Mouse (Mus musculus) neural tube, embryonic 13.5 days (tissue): ENCODE results near the gene Myrfl. TPM values are rescaled to one million over a fixed set of nuclear protein-coding genes. Genes with fewer than 3 reads are reported as not detected.

Experiments
- ATAC-seq: fragments of 200-750 bp; cut with Nextera tagmentation; 2 replicates; pipeline ENCODE4 v1.8.0; 2017; ENCODE audit warnings: low read depth, mild to moderate bottlenecking, moderate TSS enrichment, moderate library complexity
- H3K27ac ChIP-seq: fragments of 300-500 bp; sonication (generic); replicated peaks from 2 replicates; pipeline ENCODE4 v1.5.1; 2015; ENCODE audit warnings: moderate library complexity, mild to moderate bottlenecking, inconsistent platforms
- H3K27me3 ChIP-seq: fragments of 300-500 bp; sonication (generic); 2 replicates; pipeline ENCODE4 v1.6.1; 2015; ENCODE audit warnings: mild to moderate bottlenecking, inconsistent platforms
- H3K36me3 ChIP-seq: fragments of 300-500 bp; sonication (generic); 2 replicates; pipeline ENCODE4 v1.6.1; 2015; ENCODE audit warnings: mild to moderate bottlenecking, inconsistent platforms
- H3K4me1 ChIP-seq: fragments of 300-500 bp; sonication (generic); replicated peaks from 2 replicates; pipeline ENCODE4 v1.6.1; 2015; ENCODE audit warnings: inconsistent platforms
- H3K4me2 ChIP-seq: fragments of 300-500 bp; sonication (generic); 2 replicates; pipeline ENCODE4 v1.6.1; 2015; ENCODE audit warnings: inconsistent platforms, mild to moderate bottlenecking, moderate library complexity
- H3K4me3 ChIP-seq: fragments of 300-500 bp; sonication (generic); 2 replicates; pipeline ENCODE4 v1.5.1; 2015; ENCODE audit warnings: mild to moderate bottlenecking, inconsistent platforms
- H3K9ac ChIP-seq: fragments of 300-500 bp; sonication (generic); 2 replicates; pipeline ENCODE4 v1.6.1; 2015; ENCODE audit warnings: moderate library complexity, mild to moderate bottlenecking, inconsistent platforms
- H3K9me3 ChIP-seq: fragments of 300-500 bp; sonication (generic); 2 replicates; pipeline ENCODE4 v1.6.1; 2016; ENCODE audit warnings: inconsistent platforms
- WGBS: fragments of 180-500 bp; shearing (Covaris S2); methylation state at CpG from one replicate; pipeline ENCODE4 v1.1.7; 2015; 5-methylcytosine and 5-hydroxymethylcytosine counted together
- polyA plus RNA-seq: library from polyadenylated mRNA; unstranded; fragments of >200 nt; fragmentation: Nextera tagmentation; extraction: Ambion mirVana; gene quantifications from 2 replicates; pipeline ENCODE4 v1.2.1, GENCODE M21; 2015

Gene Myrfl
- polyA plus RNA-seq, 1 experiment from 2014 or later: 0.27 TPM

- 95% methylated on average over 9 of the region's 9 CpGs for WGBS
- Histone ChIP-seq H3K4me1 (no peaks in the 10 kb centered on the region), H3K9ac (no peak overlapping the region), H3K27ac (no peak overlapping the region), H3K36me3 (peaks cover 71% of the 10 kb centered on the region), H3K9me3 (no peaks in the 10 kb centered on the region), H3K4me2 (no peak overlapping the region), H3K27me3 (no peaks in the 10 kb centered on the region), H3K4me3 (no peak overlapping the region)
- no peak for ATAC-seq
Observed at GRCm38 (mm10) chr10:116906794-116907193, 10.1 kb upstream of the Myrfl start.

- Histone ChIP-seq H3K36me3 (peaks cover 49% of the 10 kb centered on the region), H3K27ac (no peak overlapping the region), H3K9ac (no peak overlapping the region), H3K9me3 (no peaks in the 10 kb centered on the region), H3K4me2 (no peak overlapping the region), H3K4me3 (no peak overlapping the region), H3K27me3 (no peaks in the 10 kb centered on the region), H3K4me1 (no peaks in the 10 kb centered on the region)
- WGBS: 89% methylated on average over 10 of the region's 10 CpGs
- ATAC-seq: no peak
Observed at GRCm38 (mm10) chr10:116904503-116904908, 7.8 kb upstream of the Myrfl start.

- no peak for ATAC-seq
- Histone ChIP-seq H3K4me1 (no peaks in the 10 kb centered on the region), H3K36me3 (no peaks in the 10 kb centered on the region), H3K4me2 (no peak overlapping the region), H3K27me3 (no peaks in the 10 kb centered on the region), H3K9me3 (no peaks in the 10 kb centered on the region), H3K9ac (no peak overlapping the region), H3K27ac (no peak overlapping the region), H3K4me3 (no peak overlapping the region)
- WGBS: 85% methylated on average over 12 of the region's 12 CpGs
Observed at GRCm38 (mm10) chr10:116895108-116895833, 1.4 kb downstream of the Myrfl start.

DNA sequence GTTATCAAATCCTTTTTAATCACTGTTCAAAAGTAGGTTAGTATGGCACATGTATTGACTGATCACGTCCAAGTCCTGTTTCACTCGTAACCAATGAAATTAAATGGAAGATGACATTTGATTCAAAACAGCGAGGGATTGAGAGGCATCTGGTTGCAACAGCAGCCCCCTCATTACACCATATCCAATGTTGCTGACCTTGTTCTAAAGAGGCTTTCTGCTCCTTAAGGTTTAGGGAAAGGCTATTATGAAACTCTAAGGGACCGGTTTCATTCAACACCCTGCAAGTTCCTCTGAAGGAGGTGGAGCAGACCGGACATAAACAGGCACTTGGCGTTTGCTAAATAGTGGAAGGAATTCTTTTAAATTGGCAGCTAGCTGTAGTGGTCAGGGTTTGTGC is 2.2 kb downstream of the Myrfl start:
- no peak for ATAC-seq
- Histone ChIP-seq H3K27ac (no peak overlapping the region), H3K4me3 (no peak overlapping the region), H3K36me3 (no peaks in the 10 kb centered on the region), H3K4me1 (no peaks in the 10 kb centered on the region), H3K4me2 (no peak overlapping the region), H3K27me3 (no peaks in the 10 kb centered on the region), H3K9ac (no peak overlapping the region), H3K9me3 (no peaks in the 10 kb centered on the region)
- 86% methylated on average over 6 of the region's 6 CpGs for WGBS

DNA sequence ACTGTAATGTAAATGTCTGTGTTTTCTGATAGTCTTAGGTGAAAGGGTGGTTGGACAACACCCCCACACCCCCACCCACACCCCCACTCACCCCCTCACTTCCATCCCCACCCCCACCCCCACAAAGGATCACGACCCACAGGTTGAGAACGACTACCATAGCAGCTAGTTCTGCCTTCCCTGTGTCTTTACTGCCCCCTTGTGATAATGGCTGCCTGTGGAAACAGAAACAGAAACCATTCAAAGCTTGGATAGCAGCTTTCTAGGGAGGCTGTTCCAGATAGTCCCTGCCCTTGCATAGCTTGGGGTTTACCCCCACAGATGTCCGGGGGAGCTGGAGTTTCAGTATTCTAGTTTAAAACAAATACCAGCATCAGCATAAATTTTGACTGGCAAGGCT is 3.0 kb downstream of the Myrfl start:
- H3K4me2 ChIP-seq: no peak overlapping the region
- ATAC-seq: no peak
- H3K4me1 ChIP-seq: no peaks in the 10 kb centered on the region
- no peak overlapping the region for H3K4me3 ChIP-seq
- no peak overlapping the region for H3K27ac ChIP-seq
- H3K9me3 ChIP-seq: no peaks in the 10 kb centered on the region
- no peaks in the 10 kb centered on the region for H3K36me3 ChIP-seq
- no peaks in the 10 kb centered on the region for H3K27me3 ChIP-seq
- H3K9ac ChIP-seq: no peak overlapping the region
- WGBS: 22% methylated on average over 3 of the region's 3 CpGs

- Histone ChIP-seq H3K9ac (no peak overlapping the region), H3K4me1 (no peaks in the 10 kb centered on the region), H3K4me2 (no peak overlapping the region), H3K27me3 (no peaks in the 10 kb centered on the region), H3K27ac (no peak overlapping the region), H3K36me3 (no peaks in the 10 kb centered on the region), H3K4me3 (no peak overlapping the region), H3K9me3 (no peaks in the 10 kb centered on the region)
- WGBS: 39% methylated on average over 5 of the region's 5 CpGs
- ATAC-seq: peak; percentile 85; the same call in 1 of the 2 replicates
Observed at GRCm38 (mm10) chr10:116890587-116890986, 6.1 kb downstream of the Myrfl start.

GRCm38 (mm10) chr10:116884552-116884951 is 12.2 kb downstream of the Myrfl start:
- no peak overlapping the region for H3K27ac ChIP-seq
- WGBS: 84% methylated on average over 3 of the region's 3 CpGs
- H3K4me1 ChIP-seq: no peaks in the 10 kb centered on the region
- no peak for ATAC-seq
- H3K36me3 ChIP-seq: no peaks in the 10 kb centered on the region
- H3K9ac ChIP-seq: no peak overlapping the region
- H3K4me2 ChIP-seq: no peak overlapping the region
- no peaks in the 10 kb centered on the region for H3K9me3 ChIP-seq
- no peaks in the 10 kb centered on the region for H3K27me3 ChIP-seq
- H3K4me3 ChIP-seq: no peak overlapping the region

- Histone ChIP-seq H3K36me3 (no peaks in the 10 kb centered on the region), H3K9me3 (no peaks in the 10 kb centered on the region), H3K27ac (no peak overlapping the region), H3K4me3 (no peak overlapping the region), H3K4me1 (no peaks in the 10 kb centered on the region), H3K4me2 (no peak overlapping the region), H3K27me3 (no peaks in the 10 kb centered on the region), H3K9ac (no peak overlapping the region)
- no peak for ATAC-seq
- 65% methylated on average over 5 of the region's 5 CpGs for WGBS
Observed at GRCm38 (mm10) chr10:116883531-116883930, 13.2 kb downstream of the Myrfl start.

DNA sequence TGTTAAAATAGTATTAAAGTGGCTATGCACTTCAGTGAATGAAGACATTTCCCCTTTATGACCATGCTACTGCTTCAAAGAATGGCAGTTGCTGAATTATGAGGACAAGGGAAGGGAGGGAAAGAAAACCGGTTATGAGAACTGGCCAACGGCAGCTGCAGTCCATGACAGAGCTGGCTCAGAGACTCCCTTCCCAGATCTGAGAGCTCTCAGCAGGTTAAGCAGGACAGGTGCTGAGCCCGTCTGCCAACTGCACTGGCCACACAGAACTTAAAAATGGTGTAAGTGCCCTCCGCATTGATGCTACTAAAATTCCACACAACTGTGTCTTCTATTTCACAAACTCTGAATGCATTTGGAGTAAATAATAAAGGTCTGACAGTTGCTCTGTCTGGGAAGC is 19.3 kb downstream of the Myrfl start:
- Histone ChIP-seq H3K9ac (no peak overlapping the region), H3K4me3 (no peak overlapping the region), H3K36me3 (no peaks in the 10 kb centered on the region), H3K4me2 (no peak overlapping the region), H3K27ac (no peak overlapping the region), H3K27me3 (no peaks in the 10 kb centered on the region), H3K9me3 (no peaks in the 10 kb centered on the region), H3K4me1 (peaks cover under 1% of the 10 kb centered on the region; the same call in 1 of the 2 replicates)
- WGBS: 77% methylated on average over 4 of the region's 4 CpGs
- no peak for ATAC-seq

- ATAC-seq: no peak
- Histone ChIP-seq H3K4me2 (no peak overlapping the region), H3K27ac (no peak overlapping the region), H3K27me3 (no peaks in the 10 kb centered on the region), H3K36me3 (no peaks in the 10 kb centered on the region), H3K4me1 (peaks cover 10% of the 10 kb centered on the region), H3K9me3 (no peaks in the 10 kb centered on the region), H3K4me3 (no peak overlapping the region), H3K9ac (no peak overlapping the region)
- WGBS: 87% methylated on average over 9 of the region's 9 CpGs
Observed at GRCm38 (mm10) chr10:116874490-116874889, 22.2 kb downstream of the Myrfl start.

DNA sequence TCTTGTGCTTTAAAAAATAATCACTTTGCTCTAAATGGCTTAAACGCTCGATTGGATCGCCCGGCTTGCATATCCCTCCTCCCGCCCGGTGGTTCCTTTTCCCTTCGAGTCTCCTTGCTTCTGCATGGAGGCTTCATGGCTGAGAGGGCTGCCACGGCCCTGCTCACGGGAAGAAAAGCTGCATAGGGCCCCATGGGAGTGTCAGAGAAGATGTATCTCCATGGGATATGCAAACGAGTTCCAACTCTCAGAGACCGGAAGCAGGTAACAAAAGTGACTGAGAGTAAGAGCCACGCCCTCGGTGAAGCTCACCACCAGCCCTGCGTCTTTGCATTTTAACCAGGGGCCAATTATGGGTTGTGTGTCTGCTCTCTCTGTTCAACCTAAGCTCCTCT is 24.7 kb downstream of the Myrfl start:
- Histone ChIP-seq H3K9ac (no peak overlapping the region), H3K36me3 (no peaks in the 10 kb centered on the region), H3K27ac (peak overlapping the region; percentile 33; the same call in 1 of the 2 replicates), H3K27me3 (no peaks in the 10 kb centered on the region), H3K4me2 (peak overlapping the region; percentile 35), H3K4me1 (peaks cover 10% of the 10 kb centered on the region), H3K9me3 (no peaks in the 10 kb centered on the region), H3K4me3 (no peak overlapping the region)
- ATAC-seq: peak; percentile 71
- WGBS: 30% methylated on average over 14 of the region's 14 CpGs

GRCm38 (mm10) chr10:116871329-116872015 is 25.2 kb downstream of the Myrfl start:
- peak overlapping the region; percentile 35 for H3K4me2 ChIP-seq
- H3K9me3 ChIP-seq: no peaks in the 10 kb centered on the region
- no peaks in the 10 kb centered on the region for H3K36me3 ChIP-seq
- no peak overlapping the region for H3K4me3 ChIP-seq
- H3K9ac ChIP-seq: no peak overlapping the region
- H3K27ac ChIP-seq: peak overlapping the region; percentile 33; the same call in 1 of the 2 replicates
- peaks cover 10% of the 10 kb centered on the region for H3K4me1 ChIP-seq
- 58% methylated on average over 12 of the region's 12 CpGs for WGBS
- ATAC-seq: peak; percentile 77
- H3K27me3 ChIP-seq: no peaks in the 10 kb centered on the region
